Mouse (Mus musculus) forebrain, postnatal 0 days (tissue): ENCODE data around the gene Dnajb6. TPM values are rescaled to one million over a fixed set of nuclear protein-coding genes. Genes with fewer than 3 reads are reported as not detected.

Experiments
- ATAC-seq: fragments of 200-750 bp; cut with Nextera tagmentation; 2 replicates; pipeline ENCODE4 v1.8.0; 2017; ENCODE audit warnings: mild to moderate bottlenecking, moderate library complexity
- DNase-seq: peaks from one replicate; pipeline ENCODE4 v3.0.0-alpha.2; 2015
- H3K27ac ChIP-seq: fragments of 300-500 bp; sonication (generic); 2 replicates; pipeline ENCODE4 v1.5.1; 2014; ENCODE audit warnings: low read depth, mild to moderate bottlenecking, antibody characterized with exemption, low read length, moderate library complexity, mixed read lengths
- H3K27me3 ChIP-seq: fragments of 300-500 bp; sonication (generic); 2 replicates; pipeline ENCODE4 v1.6.1; 2014; ENCODE audit warnings: mild to moderate bottlenecking, low read length, mixed read lengths; ENCODE audit not compliant: insufficient read depth
- H3K36me3 ChIP-seq: fragments of 300-500 bp; sonication (generic); 2 replicates; pipeline ENCODE4 v1.6.1; 2014; ENCODE audit warnings: mild to moderate bottlenecking, moderate library complexity; ENCODE audit not compliant: insufficient read depth
- H3K4me1 ChIP-seq: fragments of 300-500 bp; sonication (generic); 2 replicates; pipeline ENCODE4 v1.6.1; 2014; ENCODE audit warnings: antibody characterized with exemption; ENCODE audit not compliant: insufficient read depth
- H3K4me2 ChIP-seq: fragments of 300-500 bp; sonication (generic); 2 replicates; pipeline ENCODE4 v1.6.1; 2014; ENCODE audit warnings: low read depth, mild to moderate bottlenecking, moderate library complexity
- H3K4me3 ChIP-seq: fragments of 300-500 bp; sonication (generic); 2 replicates; pipeline ENCODE4 v1.5.1; 2014; ENCODE audit warnings: low read depth, low read length, mixed read lengths
- H3K9ac ChIP-seq: fragments of 300-500 bp; sonication (generic); 2 replicates; pipeline ENCODE4 v1.6.1; 2014; ENCODE audit warnings: mild to moderate bottlenecking
- H3K9me3 ChIP-seq: fragments of 300-500 bp; sonication (generic); 2 replicates; pipeline ENCODE4 v1.6.1; 2016; ENCODE audit warnings: low read length
- CTCF ChIP-seq: sonication (generic); IDR thresholded peaks from 2 replicates; pipeline ENCODE4 v1.5.1; 2016; ENCODE audit warnings: antibody characterized with exemption, control low read depth, low read depth
- WGBS: fragments of 180-500 bp; shearing (Covaris S2); extraction: QIAGEN DNeasy Blood & Tissue Kit; methylation state at CpG from one replicate; pipeline ENCODE4 v1.1.7; 2014; 5-methylcytosine and 5-hydroxymethylcytosine counted together
- polyA plus RNA-seq: library from polyadenylated mRNA; unstranded; fragments of >200 nt; fragmentation: Nextera tagmentation; extraction: Ambion mirVana; gene quantifications from 2 replicates; pipeline ENCODE4 v1.2.1, GENCODE M21; 2015
- total RNA-seq: library from RNA; depleted of rRNA; stranded (reverse); fragments of >200 nt; gene quantifications from 2 replicates; pipeline ENCODE4 v1.2.3, GENCODE M21; 2014

Dnajb6 gene
- total and polyA plus RNA-seq, 2 experiments from 2014 or later = 310 to 384 TPM

DNA sequence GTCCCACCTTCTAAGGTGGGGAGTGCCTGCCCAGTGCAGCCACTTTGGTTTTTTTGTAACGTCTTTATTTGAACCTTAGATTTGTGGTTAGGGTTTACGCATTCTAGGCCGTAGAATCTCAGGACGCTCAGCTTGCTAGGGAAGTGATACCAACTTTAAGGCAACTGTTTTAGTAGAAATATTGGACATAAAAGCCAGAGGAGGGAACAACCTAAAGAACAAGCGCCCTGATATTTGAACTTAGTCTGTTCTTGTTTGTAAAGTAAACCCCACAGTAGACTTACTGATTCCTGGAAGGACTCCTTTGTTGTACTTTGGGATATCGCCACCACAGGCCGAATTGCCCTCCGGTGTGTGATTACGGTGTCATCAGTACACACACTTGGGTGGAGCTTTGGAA, 1.5 kb downstream of the Dnajb6 start:
- ATAC-seq (no peak), DNase-seq (no peak)
- Histone ChIP-seq H3K9ac (peak overlapping the region; percentile 82; the same call in 1 of the 2 replicates), H3K27me3 (no peaks in the 10 kb centered on the region), H3K4me3 (peak overlapping the region; percentile 66), H3K4me1 (0 out of 2 replicates have a peak, but pooled peaks cover 14% of the 10 kb centered on the region), H3K4me2 (peak overlapping the region; percentile 57), H3K27ac (no peak overlapping the region), H3K36me3 (0 out of 2 replicates have a peak, but pooled peaks cover under 1% of the 10 kb centered on the region), H3K9me3 (no peaks in the 10 kb centered on the region)
- no peak for TF ChIP-seq CTCF
- 67% methylated on average over 9 of the region's 9 CpGs for WGBS

DNA sequence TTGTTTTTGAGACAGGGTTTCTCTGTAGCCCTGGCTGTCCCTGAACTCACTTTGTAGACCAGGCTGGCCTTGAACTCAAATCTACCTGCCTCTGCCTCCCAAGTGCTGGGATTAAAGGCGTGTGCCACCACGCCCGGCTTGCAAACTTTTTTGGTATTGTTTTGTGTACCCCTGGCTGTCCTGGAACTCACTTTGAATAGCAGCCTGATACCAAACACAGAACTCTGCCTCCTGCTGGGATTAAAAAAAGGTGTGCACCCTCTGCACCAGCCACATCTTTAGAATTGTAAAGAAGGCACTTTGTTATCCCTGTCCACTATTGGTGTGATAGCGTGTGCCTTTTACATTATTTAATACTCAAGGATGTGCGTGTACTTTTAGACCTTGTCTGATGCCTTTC, 2.0 kb downstream of the Dnajb6 start:
- 89% methylated on average over 5 of the region's 5 CpGs for WGBS
- DNase-seq = no peak
- H3K9ac ChIP-seq = no peak overlapping the region
- no peak overlapping the region for H3K4me3 ChIP-seq
- H3K4me1 ChIP-seq = 0 out of 2 replicates have a peak, but pooled peaks cover 14% of the 10 kb centered on the region
- no peaks in the 10 kb centered on the region for H3K9me3 ChIP-seq
- H3K4me2 ChIP-seq = peak overlapping the region; percentile 57
- peaks cover 4% of the 10 kb centered on the region; the same call in 1 of the 2 replicates for H3K36me3 ChIP-seq
- no peak for TF ChIP-seq CTCF
- H3K27ac ChIP-seq = no peak overlapping the region
- no peak for ATAC-seq
- H3K27me3 ChIP-seq = no peaks in the 10 kb centered on the region

DNA sequence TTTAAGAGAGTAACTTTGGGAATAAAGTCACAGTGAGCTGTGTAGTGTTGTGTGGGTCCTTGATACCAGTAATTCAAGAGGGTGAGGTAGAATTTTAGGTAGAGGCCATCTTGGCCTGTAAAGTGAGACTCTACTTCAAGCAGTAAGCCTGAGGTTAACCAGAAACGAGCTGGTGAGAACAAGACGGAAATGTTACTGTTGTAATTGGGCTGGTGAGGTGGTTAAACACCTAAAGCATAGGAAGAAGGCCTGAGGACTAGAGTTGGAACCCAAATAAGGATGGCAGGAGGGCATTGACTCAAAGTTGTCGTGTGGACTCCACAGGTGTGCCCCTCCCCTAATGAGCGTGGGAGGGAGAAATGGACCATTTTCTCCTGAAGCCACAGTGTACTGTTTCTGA, 2.6 kb downstream of the Dnajb6 start:
- Histone ChIP-seq H3K4me1 (0 out of 2 replicates have a peak, but pooled peaks cover 14% of the 10 kb centered on the region), H3K36me3 (peaks cover 4% of the 10 kb centered on the region; the same call in 1 of the 2 replicates), H3K4me2 (no peak overlapping the region), H3K4me3 (no peak overlapping the region), H3K9ac (no peak overlapping the region), H3K27ac (no peak overlapping the region), H3K27me3 (no peaks in the 10 kb centered on the region), H3K9me3 (no peaks in the 10 kb centered on the region)
- ATAC-seq = no peak
- WGBS = 85% methylated on average over 4 of the region's 4 CpGs
- no peak for DNase-seq
- TF ChIP-seq CTCF = no peak

DNA sequence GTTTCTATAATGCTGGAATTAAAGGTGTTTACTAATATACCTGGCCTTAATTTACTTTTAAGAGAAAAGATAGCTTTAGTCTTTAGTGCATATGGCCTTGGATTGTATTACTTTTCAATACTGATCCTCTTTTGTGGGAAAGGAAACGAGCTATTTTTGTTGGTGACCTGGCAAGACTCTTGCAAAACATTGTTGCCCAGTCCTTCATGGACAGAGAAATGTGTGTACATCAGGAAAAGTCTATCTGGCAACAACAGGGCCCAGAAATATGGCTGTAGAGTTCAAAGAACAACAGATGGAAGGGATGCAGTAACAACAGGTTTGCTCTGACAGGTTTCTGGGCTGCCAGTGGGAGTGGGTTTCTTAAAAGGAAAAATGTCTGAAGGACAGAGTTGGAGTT, 5.2 kb downstream of the Dnajb6 start:
- no peak for DNase-seq
- 75% methylated on average over 1 of the region's 1 CpGs for WGBS
- H3K36me3 ChIP-seq = peaks cover 4% of the 10 kb centered on the region; the same call in 1 of the 2 replicates
- no peaks in the 10 kb centered on the region for H3K9me3 ChIP-seq
- no peak overlapping the region for H3K4me3 ChIP-seq
- no peak overlapping the region for H3K9ac ChIP-seq
- H3K27me3 ChIP-seq = no peaks in the 10 kb centered on the region
- 0 out of 2 replicates have a peak, but pooled peaks cover 14% of the 10 kb centered on the region for H3K4me1 ChIP-seq
- ATAC-seq = no peak
- no peak for TF ChIP-seq CTCF
- no peak overlapping the region for H3K27ac ChIP-seq
- no peak overlapping the region for H3K4me2 ChIP-seq

DNA sequence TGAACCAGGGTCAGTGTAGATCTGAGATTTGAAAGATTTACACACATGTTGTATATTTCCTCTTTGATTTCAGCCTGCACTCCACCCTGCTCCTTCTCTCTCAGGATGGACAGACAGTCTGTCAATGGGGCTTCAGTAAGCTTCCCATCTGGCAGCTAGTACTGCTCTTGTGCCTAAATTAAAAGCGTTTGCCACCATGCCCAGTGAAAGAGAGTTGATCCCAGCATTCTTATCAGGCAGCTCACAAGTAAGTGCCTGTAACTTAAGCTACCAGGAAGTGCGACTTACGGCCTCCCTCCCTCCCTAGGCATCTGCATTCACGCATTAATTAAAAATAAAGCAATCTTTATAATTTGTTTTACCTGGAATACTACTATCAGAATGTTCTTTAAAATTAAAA, 5.6 kb downstream of the Dnajb6 start:
- H3K27ac ChIP-seq = no peak overlapping the region
- 80% methylated on average over 4 of the region's 4 CpGs for WGBS
- 0 out of 2 replicates have a peak, but pooled peaks cover 14% of the 10 kb centered on the region for H3K4me1 ChIP-seq
- H3K4me2 ChIP-seq = no peak overlapping the region
- H3K4me3 ChIP-seq = no peak overlapping the region
- ATAC-seq (no peak), DNase-seq (no peak)
- H3K9me3 ChIP-seq = no peaks in the 10 kb centered on the region
- peaks cover 4% of the 10 kb centered on the region; the same call in 1 of the 2 replicates for H3K36me3 ChIP-seq
- H3K27me3 ChIP-seq = no peaks in the 10 kb centered on the region
- H3K9ac ChIP-seq = no peak overlapping the region
- no peak for TF ChIP-seq CTCF

DNA sequence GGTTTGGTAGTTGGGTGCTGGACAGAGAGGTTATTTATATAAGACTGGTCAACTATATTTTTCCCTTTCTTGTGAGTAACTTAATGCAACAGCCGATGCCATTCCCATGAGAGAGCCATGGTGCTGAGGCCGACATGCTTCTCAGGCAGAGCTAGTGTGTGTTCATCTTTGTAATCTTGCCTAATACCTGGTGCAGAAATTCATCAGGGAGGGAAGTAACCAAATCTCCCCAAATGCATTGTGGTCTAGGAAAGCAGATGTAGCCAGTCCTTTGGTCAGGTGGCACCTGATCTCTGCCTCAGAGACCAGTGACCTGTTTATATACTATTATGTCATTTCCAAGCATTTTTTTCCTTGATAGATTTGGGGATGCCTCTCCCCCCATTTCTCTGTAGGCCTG, 12.2 kb downstream of the Dnajb6 start:
- Histone ChIP-seq H3K27me3 (no peaks in the 10 kb centered on the region), H3K4me2 (no peak overlapping the region), H3K9ac (no peak overlapping the region), H3K4me3 (no peak overlapping the region), H3K36me3 (peaks cover 18% of the 10 kb centered on the region), H3K4me1 (no peaks in the 10 kb centered on the region), H3K27ac (no peak overlapping the region), H3K9me3 (no peaks in the 10 kb centered on the region)
- WGBS = 93% methylated on average over 2 of the region's 2 CpGs
- ATAC-seq (no peak), DNase-seq (no peak)
- TF ChIP-seq CTCF = no peak

DNA sequence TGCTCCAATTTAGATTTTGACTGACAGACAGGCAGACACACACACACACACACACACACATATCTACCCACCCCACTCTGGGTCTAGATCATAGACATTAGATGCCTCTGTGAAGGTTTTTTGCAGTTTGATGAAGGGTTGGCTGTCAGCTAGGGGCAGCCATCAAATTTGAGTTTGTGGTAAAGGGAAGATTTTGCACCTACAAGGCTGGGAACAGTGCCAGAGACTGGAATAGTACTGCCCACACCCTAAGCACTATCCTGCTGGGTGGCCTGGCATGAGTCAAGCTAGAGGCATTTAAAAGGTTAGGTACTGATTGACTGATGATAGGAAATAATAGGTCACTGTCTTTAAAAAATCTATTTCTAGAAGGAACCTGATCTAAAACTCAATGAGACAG, 15.8 kb downstream of the Dnajb6 start:
- Histone ChIP-seq H3K27me3 (no peaks in the 10 kb centered on the region), H3K9ac (no peak overlapping the region), H3K4me2 (no peak overlapping the region), H3K4me3 (no peak overlapping the region), H3K36me3 (peaks cover 43% of the 10 kb centered on the region), H3K4me1 (no peaks in the 10 kb centered on the region), H3K9me3 (no peaks in the 10 kb centered on the region), H3K27ac (no peak overlapping the region)
- ATAC-seq = no peak
- TF ChIP-seq CTCF = no peak
- DNase-seq = no peak
